In the genomic region with DNA sequence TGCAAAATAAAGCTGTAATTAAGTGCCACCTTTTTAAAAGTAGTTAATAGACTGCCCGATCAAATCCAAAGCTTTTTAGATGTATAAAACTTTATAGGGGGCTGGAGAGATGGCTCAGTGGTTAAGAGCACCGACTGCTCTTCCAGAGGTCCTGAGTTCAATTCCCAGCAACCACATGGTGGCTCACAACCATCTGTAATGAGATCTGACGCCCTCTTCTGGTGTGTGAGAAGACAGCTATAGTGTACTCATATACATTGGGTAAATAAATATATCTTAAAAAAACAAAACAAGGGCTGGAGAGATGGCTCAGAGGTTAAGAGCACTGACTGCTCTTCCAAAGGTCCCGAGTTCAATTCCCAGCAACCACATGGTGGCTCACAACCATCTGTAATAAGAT, we compare ENCODE assay signal across 7 mouse cellular contexts. TPM values are rescaled to one million over a fixed set of nuclear protein-coding genes. Genes with fewer than 3 reads are reported as not detected.
ATAC-seq and TF ChIP-seq lines count a peak whose summit lies in the region.
"Not testable (repeated sequence)": the region's sequence is repeated elsewhere in the genome, so short reads cannot be mapped to it uniquely, and the experiment has no call there.

No protein-coding gene starts in this region.

- not testable (repeated sequence) for H3K9me3 ChIP-seq in forebrain, embryonic 13.5 days (replicated peaks); heart, embryonic 16.5 days (replicated peaks; ENCODE audit: control insufficient read depth, low read length); intestine, postnatal 0 days (ENCODE audit: control insufficient read depth); limb, embryonic 15.5 days; neural tube, embryonic 13.5 days

- H3K4me2 ChIP-seq in forebrain, embryonic 13.5 days, result peak overlapping the region; percentile 70
- peak overlapping the region; percentile 85 for H3K4me2 ChIP-seq in heart, embryonic 16.5 days (ENCODE audit: low read depth, low read length)
- peak overlapping the region; percentile 75 for H3K4me2 ChIP-seq in intestine, postnatal 0 days (replicated peaks; ENCODE audit: low read depth)
- peak overlapping the region; percentile 71 for H3K4me2 ChIP-seq in limb, embryonic 15.5 days
- peak overlapping the region; percentile 88 for H3K4me2 ChIP-seq in neural tube, embryonic 13.5 days

- H3K79me2 ChIP-seq in macrophage (ENCODE audit: inconsistent target), result peaks cover 44% of the 10 kb centered on the region

- not testable (repeated sequence) for H3K4me1 ChIP-seq in brown adipose tissue, adult 24 weeks (ENCODE audit: control insufficient read depth, insufficient read depth, insufficient read length, low read length); heart, embryonic 16.5 days (ENCODE audit: control insufficient read depth, insufficient read depth, low read length); intestine, postnatal 0 days (replicated peaks; ENCODE audit: control insufficient read depth, insufficient read depth, low read length); neural tube, embryonic 13.5 days (replicated peaks)
- peaks cover 11% of the 10 kb centered on the region for H3K4me1 ChIP-seq in forebrain, embryonic 13.5 days
- peaks cover 10% of the 10 kb centered on the region for H3K4me1 ChIP-seq in limb, embryonic 15.5 days

- peaks cover 26% of the 10 kb centered on the region for H3K36me3 ChIP-seq in forebrain, embryonic 13.5 days (ENCODE audit: poor library complexity, severe bottlenecking)
- peaks cover 21% of the 10 kb centered on the region for H3K36me3 ChIP-seq in heart, embryonic 16.5 days (ENCODE audit: control insufficient read depth, insufficient read depth)
- peaks cover 20% of the 10 kb centered on the region for H3K36me3 ChIP-seq in intestine, postnatal 0 days (ENCODE audit: control insufficient read depth, insufficient read depth)
- H3K36me3 ChIP-seq in limb, embryonic 15.5 days, result peaks cover 28% of the 10 kb centered on the region
- H3K36me3 ChIP-seq in macrophage (ENCODE audit: inconsistent target), result peaks cover 25% of the 10 kb centered on the region
- H3K36me3 ChIP-seq in neural tube, embryonic 13.5 days, result peaks cover 28% of the 10 kb centered on the region

- peak overlapping the region; percentile 88; the same call in 1 of the 2 replicates for H3K9ac ChIP-seq in forebrain, embryonic 13.5 days
- peak overlapping the region; percentile 61; the same call in 1 of the 2 replicates for H3K9ac ChIP-seq in heart, embryonic 16.5 days (ENCODE audit: low read length)
- H3K9ac ChIP-seq in intestine, postnatal 0 days (ENCODE audit: low read depth, low read length), result not testable (repeated sequence)
- peak overlapping the region; percentile 85; the same call in 1 of the 2 replicates for H3K9ac ChIP-seq in limb, embryonic 15.5 days
- peak overlapping the region; percentile 88 for H3K9ac ChIP-seq in neural tube, embryonic 13.5 days

- H3K4me3 ChIP-seq in brown adipose tissue, adult 24 weeks (ENCODE audit: insufficient read depth, low read depth, low read length), result peak overlapping the region; percentile 79
- H3K4me3 ChIP-seq in forebrain, embryonic 13.5 days, result peak overlapping the region; percentile 96
- peak overlapping the region; percentile 82 for H3K4me3 ChIP-seq in heart, embryonic 16.5 days (ENCODE audit: low read length)
- H3K4me3 ChIP-seq in intestine, postnatal 0 days (ENCODE audit: low read depth, low read length), result peak overlapping the region; percentile 94
- H3K4me3 ChIP-seq in limb, embryonic 15.5 days, result peak overlapping the region; percentile 92
- H3K4me3 ChIP-seq in macrophage (ENCODE audit: inconsistent target), result peak overlapping the region; percentile 100
- peak overlapping the region; percentile 97 for H3K4me3 ChIP-seq in neural tube, embryonic 13.5 days

- 46% methylated on average over 4 of the region's 4 CpGs for WGBS in forebrain, embryonic 13.5 days
- 34% methylated on average over 4 of the region's 4 CpGs for WGBS in heart, embryonic 16.5 days
- WGBS in intestine, postnatal 0 days, result 40% methylated on average over 4 of the region's 4 CpGs
- 41% methylated on average over 4 of the region's 4 CpGs for WGBS in limb, embryonic 15.5 days
- WGBS in macrophage (ENCODE audit: missing documents), result 23% methylated on average over 3 of the region's 4 CpGs
- WGBS in neural tube, embryonic 13.5 days, result 45% methylated on average over 4 of the region's 4 CpGs

- ATAC-seq in forebrain, embryonic 13.5 days, result peak; percentile 59; the same call in 1 of the 2 replicates
- not testable (repeated sequence) for ATAC-seq in heart, embryonic 16.5 days (replicated peaks; ENCODE audit: extremely low read depth, insufficient read depth, low FRiP score); limb, embryonic 15.5 days (ENCODE audit: insufficient number of reproducible peaks, low FRiP score, low TSS enrichment, low read depth)
- ATAC-seq in intestine, postnatal 0 days, result peak; percentile 39; the same call in 1 of the 2 replicates
- peak; percentile 36; the same call in 1 of the 2 replicates for ATAC-seq in neural tube, embryonic 13.5 days (ENCODE audit: low read depth)

- not testable (repeated sequence) for TF ChIP-seq CTCF in intestine, postnatal 0 days (IDR thresholded peaks at IDR 0.05; ENCODE audit: low read depth)

- H3K27me3 ChIP-seq in forebrain, embryonic 13.5 days; heart, embryonic 16.5 days (ENCODE audit: control insufficient read depth, insufficient read depth, low read length); intestine, postnatal 0 days (replicated peaks; ENCODE audit: control insufficient read depth, insufficient read depth, low read length); limb, embryonic 15.5 days; neural tube, embryonic 13.5 days: not testable (repeated sequence)

- H3K27ac ChIP-seq in brown adipose tissue, adult 24 weeks (replicated peaks; ENCODE audit: low read depth, low read length), result peak overlapping the region; percentile 62
- peak overlapping the region; percentile 40; the same call in 1 of the 2 replicates for H3K27ac ChIP-seq in forebrain, embryonic 13.5 days
- peak overlapping the region; percentile 75 for H3K27ac ChIP-seq in heart, embryonic 16.5 days (ENCODE audit: low read length)
- H3K27ac ChIP-seq in intestine, postnatal 0 days (ENCODE audit: low read depth, low read length), result not testable (repeated sequence)
- H3K27ac ChIP-seq in limb, embryonic 15.5 days, result peak overlapping the region; percentile 79
- H3K27ac ChIP-seq in macrophage, result peak overlapping the region; percentile 95
- H3K27ac ChIP-seq in neural tube, embryonic 13.5 days (replicated peaks), result peak overlapping the region; percentile 81

RNA-seq across cellular contexts. Expression of gene Vps11, which starts 0.5 kb away (rescaled TPM):
- polyA plus RNA-seq in brown adipose tissue, adult 24 weeks (2012; ENCODE audit: insufficient read depth, insufficient read length, missing spikeins), result 19.2 and 25.3 TPM in 2 replicates
- polyA plus RNA-seq in forebrain, embryonic 13.5 days (2015; fragmentation: Nextera tagmentation; extraction: Ambion mirVana), result 34.9 and 37.9 TPM in 2 replicates
- polyA plus RNA-seq in heart, embryonic 16.5 days (2015; fragmentation: Nextera tagmentation; extraction: Ambion mirVana), result 20.9 and 23.1 TPM in 2 replicates
- polyA plus RNA-seq in intestine, postnatal 0 days (2015; fragmentation: Nextera tagmentation; extraction: Ambion mirVana), result 27.2 and 27.4 TPM in 2 replicates
- 29.6 and 30.7 TPM in 2 replicates for polyA plus RNA-seq in limb, embryonic 15.5 days (2015; fragmentation: Nextera tagmentation; extraction: Ambion mirVana)
- 100 to 1,000 TPM in 10 of 26 experiments, 10 to 100 TPM in 16; 52.3 to 143 (median 90.1) TPM for total RNA-seq in macrophage (2018; cell fraction: chromatin; rRNA removed)
- 10 to 100 TPM; 30.8 to 61.1 (median 46.9) TPM for total RNA-seq in macrophage (2018; cell fraction: cytosol; rRNA removed)
- 100 to 1,000 TPM in 3 of 26 experiments, 10 to 100 TPM in 23; 41.2 to 111 (median 66.9) TPM for total RNA-seq in macrophage (2018; cell fraction: nucleus; rRNA removed)
- polyA plus RNA-seq in macrophage (2018), result 37.9 to 56.3 TPM (median 40.2 TPM) in 3 replicates
- polyA plus RNA-seq in neural tube, embryonic 13.5 days (2015; fragmentation: Nextera tagmentation; extraction: Ambion mirVana), result 36.5 and 39.2 TPM in 2 replicates

RNA-seq across cellular contexts. Expression of gene Hyou1, which starts 17.4 kb away (rescaled TPM):
- polyA plus RNA-seq in brown adipose tissue, adult 24 weeks (2012; ENCODE audit: insufficient read depth, insufficient read length, missing spikeins), result 30.8 and 42.2 TPM in 2 replicates
- polyA plus RNA-seq in forebrain, embryonic 13.5 days (2015; fragmentation: Nextera tagmentation; extraction: Ambion mirVana), result 22.4 and 26.5 TPM in 2 replicates
- polyA plus RNA-seq in heart, embryonic 16.5 days (2015; fragmentation: Nextera tagmentation; extraction: Ambion mirVana), result 14.6 and 18.0 TPM in 2 replicates
- 10.5 and 11.1 TPM in 2 replicates for polyA plus RNA-seq in intestine, postnatal 0 days (2015; fragmentation: Nextera tagmentation; extraction: Ambion mirVana)
- 27.5 and 32.5 TPM in 2 replicates for polyA plus RNA-seq in limb, embryonic 15.5 days (2015; fragmentation: Nextera tagmentation; extraction: Ambion mirVana)
- 10 to 100 TPM; 14.7 to 82.3 (median 36.8) TPM for total RNA-seq in macrophage (2018; cell fraction: chromatin; rRNA removed)
- 10 to 100 TPM; 39.2 to 89.3 (median 68.6) TPM for total RNA-seq in macrophage (2018; cell fraction: cytosol; rRNA removed)
- 100 to 1,000 TPM in 19 of 26 experiments, 10 to 100 TPM in 7; 31.0 to 215 (median 113) TPM for total RNA-seq in macrophage (2018; cell fraction: nucleus; rRNA removed)
- polyA plus RNA-seq in macrophage (2018), result 49.0 to 86.2 TPM (median 57.6 TPM) in 3 replicates
- polyA plus RNA-seq in neural tube, embryonic 13.5 days (2015; fragmentation: Nextera tagmentation; extraction: Ambion mirVana), result 26.4 and 29.6 TPM in 2 replicates

RNA-seq across cellular contexts. Expression of gene Hmbs, which starts 17.9 kb away (rescaled TPM):
- 58.0 and 61.8 TPM in 2 replicates for polyA plus RNA-seq in brown adipose tissue, adult 24 weeks (2012; ENCODE audit: insufficient read depth, insufficient read length, missing spikeins)
- polyA plus RNA-seq in forebrain, embryonic 13.5 days (2015; fragmentation: Nextera tagmentation; extraction: Ambion mirVana), result 91.6 and 92.2 TPM in 2 replicates
- polyA plus RNA-seq in heart, embryonic 16.5 days (2015; fragmentation: Nextera tagmentation; extraction: Ambion mirVana), result 97.2 and 102 TPM in 2 replicates
- 60.1 and 60.7 TPM in 2 replicates for polyA plus RNA-seq in intestine, postnatal 0 days (2015; fragmentation: Nextera tagmentation; extraction: Ambion mirVana)
- 88.7 and 95.1 TPM in 2 replicates for polyA plus RNA-seq in limb, embryonic 15.5 days (2015; fragmentation: Nextera tagmentation; extraction: Ambion mirVana)
- 10 to 100 TPM in 17 of 26 experiments, 1 to 10 TPM in 9; 3.7 to 43.5 (median 17.2) TPM for total RNA-seq in macrophage (2018; cell fraction: chromatin; rRNA removed)
- 10 to 100 TPM; 18.1 to 35.7 (median 32.0) TPM for total RNA-seq in macrophage (2018; cell fraction: cytosol; rRNA removed)
- total RNA-seq in macrophage (2018; cell fraction: nucleus; rRNA removed), result 10 to 100 TPM in 19 of 26 experiments, 1 to 10 TPM in 7; 5.2 to 27.7 (median 15.3) TPM
- polyA plus RNA-seq in macrophage (2018), result 22.5 to 38.8 TPM (median 27.1 TPM) in 3 replicates
- 58.2 and 59.4 TPM in 2 replicates for polyA plus RNA-seq in neural tube, embryonic 13.5 days (2015; fragmentation: Nextera tagmentation; extraction: Ambion mirVana)

RNA-seq across cellular contexts. Expression of gene H2afx, which starts 27.4 kb away (rescaled TPM):
- polyA plus RNA-seq in brown adipose tissue, adult 24 weeks (2012; ENCODE audit: insufficient read depth, insufficient read length, missing spikeins), result 2.9 and 4.8 TPM in 2 replicates
- 393 TPM in 2 replicates for polyA plus RNA-seq in forebrain, embryonic 13.5 days (2015; fragmentation: Nextera tagmentation; extraction: Ambion mirVana)
- polyA plus RNA-seq in heart, embryonic 16.5 days (2015; fragmentation: Nextera tagmentation; extraction: Ambion mirVana), result 179 and 186 TPM in 2 replicates
- 84.5 and 89.1 TPM in 2 replicates for polyA plus RNA-seq in intestine, postnatal 0 days (2015; fragmentation: Nextera tagmentation; extraction: Ambion mirVana)
- 252 and 254 TPM in 2 replicates for polyA plus RNA-seq in limb, embryonic 15.5 days (2015; fragmentation: Nextera tagmentation; extraction: Ambion mirVana)
- total RNA-seq in macrophage (2018; cell fraction: chromatin; rRNA removed), result 10 to 100 TPM in 1 of 26 experiments, 1 to 10 TPM in 23, under 1 TPM in 1, not detected in 1; 0.80 to 10.8 (median 3.0) TPM
- 10 to 100 TPM in 23 of 26 experiments, 1 to 10 TPM in 3; 8.4 to 24.6 (median 14.5) TPM for total RNA-seq in macrophage (2018; cell fraction: cytosol; rRNA removed)
- total RNA-seq in macrophage (2018; cell fraction: nucleus; rRNA removed), result 10 to 100 TPM in 4 of 26 experiments, 1 to 10 TPM in 22; 3.1 to 28.4 (median 6.3) TPM
- polyA plus RNA-seq in macrophage (2018), result 7.9 to 22.2 TPM (median 12.3 TPM) in 3 replicates
- polyA plus RNA-seq in neural tube, embryonic 13.5 days (2015; fragmentation: Nextera tagmentation; extraction: Ambion mirVana), result 131 TPM in 2 replicates

RNA-seq across cellular contexts. Expression of gene Slc37a4, which starts 34.7 kb away (rescaled TPM):
- 19.2 and 21.2 TPM in 2 replicates for polyA plus RNA-seq in brown adipose tissue, adult 24 weeks (2012; ENCODE audit: insufficient read depth, insufficient read length, missing spikeins)
- 23.3 and 29.6 TPM in 2 replicates for polyA plus RNA-seq in forebrain, embryonic 13.5 days (2015; fragmentation: Nextera tagmentation; extraction: Ambion mirVana)
- polyA plus RNA-seq in heart, embryonic 16.5 days (2015; fragmentation: Nextera tagmentation; extraction: Ambion mirVana), result 37.8 and 42.0 TPM in 2 replicates
- 150 and 160 TPM in 2 replicates for polyA plus RNA-seq in intestine, postnatal 0 days (2015; fragmentation: Nextera tagmentation; extraction: Ambion mirVana)
- polyA plus RNA-seq in limb, embryonic 15.5 days (2015; fragmentation: Nextera tagmentation; extraction: Ambion mirVana), result 16.2 and 18.3 TPM in 2 replicates
- 10 to 100 TPM in 10 of 26 experiments, 1 to 10 TPM in 16; 1.3 to 16.5 (median 5.8) TPM for total RNA-seq in macrophage (2018; cell fraction: chromatin; rRNA removed)
- 10 to 100 TPM in 11 of 26 experiments, 1 to 10 TPM in 15; 6.0 to 14.3 (median 9.6) TPM for total RNA-seq in macrophage (2018; cell fraction: cytosol; rRNA removed)
- total RNA-seq in macrophage (2018; cell fraction: nucleus; rRNA removed), result 10 to 100 TPM in 15 of 26 experiments, 1 to 10 TPM in 11; 2.0 to 25.0 (median 10.6) TPM
- polyA plus RNA-seq in macrophage (2018), result 4.7 to 13.1 TPM (median 12.6 TPM) in 3 replicates
- 62.9 and 71.2 TPM in 2 replicates for polyA plus RNA-seq in neural tube, embryonic 13.5 days (2015; fragmentation: Nextera tagmentation; extraction: Ambion mirVana)
